Mouse (Mus musculus) stomach, postnatal 0 days (tissue): ENCODE results near the gene Acads. TPM values are rescaled to one million over a fixed set of nuclear protein-coding genes. Genes with fewer than 3 reads are reported as not detected.
A peak's percentile ranks its signal among the peaks of the same experiment; 100 is the strongest.

Experiments used
- ATAC-seq: fragments of 200-750 bp; cut with Nextera tagmentation; 2 replicates; pipeline ENCODE4 v1.8.0; 2017; ENCODE audit not compliant: low FRiP score, low TSS enrichment
- DNase-seq: peaks from one replicate; pipeline ENCODE4 v3.0.0-alpha.2; 2016; ENCODE audit warnings: low spot score
- H3K27ac ChIP-seq: fragments of 300-500 bp; sonication (generic); replicated peaks from 2 replicates; pipeline ENCODE4 v1.5.1; 2014; ENCODE audit warnings: mild to moderate bottlenecking, control low read depth
- H3K27me3 ChIP-seq: fragments of 300-500 bp; sonication (generic); 2 replicates; pipeline ENCODE4 v1.6.1; 2014; ENCODE audit warnings: low read length; ENCODE audit not compliant: control insufficient read depth, insufficient read depth
- H3K36me3 ChIP-seq: fragments of 300-500 bp; sonication (generic); 2 replicates; pipeline ENCODE4 v1.6.1; 2014; ENCODE audit warnings: low read length, mixed read lengths; ENCODE audit not compliant: control insufficient read depth, insufficient read depth
- H3K4me1 ChIP-seq: fragments of 300-500 bp; sonication (generic); replicated peaks from 2 replicates; pipeline ENCODE4 v1.6.1; 2014; ENCODE audit warnings: antibody characterized with exemption; ENCODE audit not compliant: control insufficient read depth, insufficient read depth
- H3K4me2 ChIP-seq: fragments of 300-500 bp; sonication (generic); replicated peaks from 2 replicates; pipeline ENCODE4 v1.6.1; 2014; ENCODE audit warnings: low read depth, mild to moderate bottlenecking, control low read depth, moderate library complexity
- H3K4me3 ChIP-seq: fragments of 300-500 bp; sonication (generic); 2 replicates; pipeline ENCODE4 v1.5.1; 2014; ENCODE audit warnings: low read depth, low read length, control low read depth
- H3K9ac ChIP-seq: fragments of 300-500 bp; sonication (generic); 2 replicates; pipeline ENCODE4 v1.6.1; 2014; ENCODE audit warnings: mild to moderate bottlenecking, low read length, control low read depth, mixed read lengths
- H3K9me3 ChIP-seq: fragments of 300-500 bp; sonication (generic); 2 replicates; pipeline ENCODE4 v1.6.1; 2016; ENCODE audit warnings: low read length; ENCODE audit not compliant: control insufficient read depth
- CTCF ChIP-seq: IDR thresholded peaks from 2 replicates; pipeline ENCODE4 v1.5.1; 2016; ENCODE audit warnings: antibody characterized with exemption, low read depth, mild to moderate bottlenecking, moderate library complexity
- EP300 ChIP-seq: optimal IDR thresholded peaks from 2 replicates; pipeline ENCODE3; 2016; ENCODE audit warnings: antibody characterized with exemption
- WGBS: fragments of 180-500 bp; shearing (Covaris S2); extraction: QIAGEN DNeasy Blood & Tissue Kit; methylation state at CpG from one replicate; pipeline ENCODE4 v1.1.7; 2014; 5-methylcytosine and 5-hydroxymethylcytosine counted together
- polyA plus RNA-seq: library from polyadenylated mRNA; unstranded; fragments of >200 nt; fragmentation: Nextera tagmentation; extraction: Ambion mirVana; gene quantifications from 2 replicates; pipeline ENCODE4 v1.2.1, GENCODE M21; 2015

Acads gene
- polyA plus RNA-seq, 1 experiment from 2014 or later, result 70.6 TPM

DNA sequence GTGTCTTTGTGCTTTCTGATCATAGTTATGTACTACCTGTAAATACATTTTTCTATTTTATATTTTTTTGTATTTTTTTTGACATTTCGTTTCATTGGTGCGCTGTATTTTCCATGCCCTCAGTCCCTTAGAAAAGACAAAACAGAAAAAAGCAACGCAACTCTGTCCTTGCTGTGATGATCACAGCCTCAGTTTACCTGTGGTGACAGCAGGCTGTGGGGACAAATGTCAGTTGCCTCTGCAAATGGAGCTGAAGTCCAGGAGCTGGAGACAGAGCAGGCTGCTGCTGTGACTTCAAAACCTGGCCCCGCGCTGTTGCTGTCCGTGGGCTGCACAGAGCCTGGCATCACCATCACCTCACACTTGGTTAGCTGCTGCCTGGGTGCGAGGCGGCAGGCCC is 21.0 kb downstream of the Acads start, which contains the start of gene Gm10401:
Gene Gm10401, minus strand, starts transcription at position 101 of the 400 bp plus-strand sequence.
- ATAC-seq (no peak), DNase-seq (no peak)
- whole genome bisulfite sequencing, result 97% methylated on average over 8 of the region's 8 CpGs
- Histone ChIP-seq H3K4me1 (no peaks in the 10 kb centered on the region), H3K4me2 (no peak within 1 kb of the TSS), H3K27ac (no peak within 1 kb of the TSS), H3K27me3 (no peaks in the 10 kb centered on the region), H3K36me3 (peaks cover 24% of the 10 kb centered on the region), H3K9ac (no peak within 1 kb of the TSS), H3K9me3 (no peaks in the 10 kb centered on the region), H3K4me3 (no peak within 1 kb of the TSS)
- TF ChIP-seq CTCF (no peak), EP300 (no peak)

DNA sequence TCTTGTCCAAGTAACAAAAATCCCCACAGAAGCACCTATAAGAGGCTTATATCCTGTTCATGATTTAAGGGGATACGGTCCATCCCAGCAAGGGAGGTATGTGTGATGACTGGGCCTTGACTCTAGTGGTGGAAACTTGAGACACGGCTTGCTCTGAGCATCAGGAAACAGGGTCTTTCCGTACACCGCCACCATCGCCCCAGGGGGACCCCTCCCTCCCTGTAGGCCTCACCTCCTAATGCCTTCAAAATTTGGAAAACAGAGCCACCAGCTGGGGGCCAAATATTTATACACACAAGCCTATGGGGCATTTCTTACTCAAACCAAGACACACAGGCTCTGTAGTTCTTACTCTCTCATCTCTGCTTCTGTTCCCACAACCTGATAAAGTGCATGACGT is 27.4 kb downstream of the Acads start:
- no peaks in the 10 kb centered on the region for H3K4me1 ChIP-seq
- no peak overlapping the region for H3K27ac ChIP-seq
- no peak overlapping the region for H3K9ac ChIP-seq
- no peaks in the 10 kb centered on the region for H3K27me3 ChIP-seq
- DNase-seq (no peak), ATAC-seq (no peak)
- H3K36me3 ChIP-seq, result peaks cover 30% of the 10 kb centered on the region
- WGBS, result 89% methylated on average over 6 of the region's 6 CpGs
- no peak overlapping the region for H3K4me2 ChIP-seq
- no peak for TF ChIP-seq EP300
- no peak for TF ChIP-seq CTCF
- H3K4me3 ChIP-seq, result no peak overlapping the region
- H3K9me3 ChIP-seq, result no peaks in the 10 kb centered on the region

DNA sequence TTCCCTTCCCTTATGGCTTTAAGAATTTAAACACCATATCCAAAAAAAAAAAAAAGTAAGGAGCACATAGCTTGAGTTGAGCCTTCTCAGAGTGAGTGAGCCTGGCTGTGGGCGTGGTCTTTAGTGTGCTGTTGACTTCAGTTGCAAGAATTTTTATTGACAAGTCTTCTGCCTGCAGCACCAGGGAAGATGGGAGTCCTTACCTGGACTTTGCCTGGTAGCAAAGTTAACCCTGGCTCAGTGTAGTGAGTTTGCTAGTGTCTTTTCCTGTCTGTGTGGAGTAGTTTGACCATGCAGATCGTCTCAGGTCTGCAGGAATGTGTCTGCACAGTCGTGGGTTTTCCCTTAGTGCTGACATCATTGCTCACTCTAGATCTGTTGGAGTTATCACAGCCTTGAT is 28.1 kb downstream of the Acads start:
- Histone ChIP-seq H3K9ac (no peak overlapping the region), H3K4me2 (no peak overlapping the region), H3K4me3 (no peak overlapping the region), H3K27me3 (no peaks in the 10 kb centered on the region), H3K4me1 (no peaks in the 10 kb centered on the region), H3K27ac (no peak overlapping the region), H3K9me3 (no peaks in the 10 kb centered on the region), H3K36me3 (peaks cover 30% of the 10 kb centered on the region)
- ATAC-seq (no peak), DNase-seq (no peak)
- no peak for TF ChIP-seq CTCF
- no peak for TF ChIP-seq EP300
- 65% methylated on average over 3 of the region's 3 CpGs for WGBS

DNA sequence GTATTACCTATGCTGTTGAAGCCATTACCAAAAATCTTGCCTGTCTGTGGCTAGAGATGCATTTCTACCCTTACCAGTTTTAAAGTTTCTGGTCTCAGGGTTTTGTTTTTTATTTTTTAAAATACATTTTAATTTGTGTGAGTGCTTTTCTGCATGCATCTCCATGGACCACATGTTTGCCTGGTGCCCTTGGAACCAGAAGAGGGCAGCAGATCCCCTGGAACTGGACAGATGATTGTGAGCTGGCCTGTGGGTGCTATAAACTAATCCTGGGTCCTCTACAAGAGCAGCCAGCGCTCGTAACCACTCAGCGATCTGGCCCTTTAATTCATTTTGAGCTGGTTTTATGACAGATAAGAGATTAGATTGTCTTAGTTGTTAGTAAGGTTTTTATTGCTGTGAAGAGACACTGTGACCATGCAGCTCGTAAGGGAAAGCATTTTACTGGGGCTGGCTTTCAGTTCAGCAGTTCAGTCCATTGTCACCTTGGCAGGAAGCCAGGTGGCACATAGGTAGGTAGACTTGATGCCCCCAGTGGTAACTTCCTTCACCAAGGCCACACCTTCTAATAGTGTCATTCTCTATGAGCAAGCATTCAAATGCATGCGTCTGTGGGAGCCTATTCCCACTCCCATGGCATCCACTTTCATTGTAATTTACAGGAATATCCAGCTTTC is 29.4 kb downstream of the Acads start:
- ATAC-seq (no peak), DNase-seq (no peak)
- Histone ChIP-seq H3K27me3 (no peaks in the 10 kb centered on the region), H3K4me1 (no peaks in the 10 kb centered on the region), H3K27ac (no peak overlapping the region), H3K4me2 (no peak overlapping the region), H3K9ac (no peak overlapping the region), H3K4me3 (no peak overlapping the region), H3K9me3 (no peaks in the 10 kb centered on the region), H3K36me3 (peaks cover 19% of the 10 kb centered on the region)
- WGBS, result 95% methylated on average over 5 of the region's 5 CpGs
- TF ChIP-seq EP300, result no peak
- peak; percentile 47 for TF ChIP-seq CTCF

DNA sequence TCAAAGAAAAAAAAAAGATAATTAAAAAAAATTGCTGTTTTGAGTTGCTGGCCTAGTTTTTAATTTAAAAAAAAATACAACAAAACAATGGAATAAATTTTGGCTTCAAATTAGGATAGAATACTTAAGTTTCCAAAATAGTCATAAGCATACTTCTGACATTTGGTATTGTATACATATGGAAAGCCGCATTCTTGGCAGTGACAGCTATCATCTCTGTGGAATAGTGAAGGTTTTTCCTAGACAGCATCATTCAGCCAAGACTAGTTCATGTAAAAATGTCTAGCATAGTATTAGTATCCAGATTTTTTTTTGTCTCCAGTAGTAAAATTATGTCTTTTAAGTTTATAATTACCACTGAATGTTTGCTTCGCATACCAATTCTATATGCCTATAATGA is 33.5 kb downstream of the Acads start:
- H3K27ac ChIP-seq, result no peak overlapping the region
- DNase-seq, result no peak
- H3K4me1 ChIP-seq, result no peaks in the 10 kb centered on the region

DNA sequence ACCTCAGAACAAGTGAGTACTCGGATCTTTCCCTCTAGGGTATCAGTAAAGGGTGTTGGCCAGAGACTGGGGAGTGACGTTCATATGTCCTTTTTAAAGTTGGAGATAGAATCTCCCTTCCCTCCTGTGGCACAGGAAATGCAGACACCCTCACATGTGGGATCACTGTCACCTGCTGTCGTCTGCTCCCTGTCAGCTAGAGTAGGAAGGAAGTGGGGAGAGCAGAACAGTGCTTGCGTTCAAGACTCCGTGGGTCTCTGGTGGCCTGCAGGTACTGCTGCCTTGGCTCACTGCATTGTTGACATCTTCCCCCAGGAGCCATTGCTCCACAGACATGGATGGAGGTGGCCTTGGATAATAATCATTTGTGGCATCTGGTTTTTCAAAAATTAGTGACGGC is 35.7 kb downstream of the Acads start:
- no peak overlapping the region for H3K27ac ChIP-seq
- no peak overlapping the region for H3K4me2 ChIP-seq
- H3K4me3 ChIP-seq, result no peak overlapping the region
- DNase-seq (no peak), ATAC-seq (no peak)
- WGBS, result 91% methylated on average over 6 of the region's 6 CpGs
- H3K4me1 ChIP-seq, result no peaks in the 10 kb centered on the region
- no peak overlapping the region for H3K9ac ChIP-seq
- H3K36me3 ChIP-seq, result peaks cover 12% of the 10 kb centered on the region
- H3K9me3 ChIP-seq, result no peaks in the 10 kb centered on the region
- H3K27me3 ChIP-seq, result no peaks in the 10 kb centered on the region
- TF ChIP-seq CTCF, result no peak
- no peak for TF ChIP-seq EP300

More for the DNA sequence above, 33.5 kb downstream of the Acads start:
- H3K36me3 ChIP-seq, result peaks cover 26% of the 10 kb centered on the region
- no peak for TF ChIP-seq CTCF
- no peak for TF ChIP-seq EP300
- no peak overlapping the region for H3K4me3 ChIP-seq
- 95% methylated on average over 2 of the region's 2 CpGs for WGBS
- H3K4me2 ChIP-seq, result no peak overlapping the region
- no peak for ATAC-seq
- H3K9me3 ChIP-seq, result no peaks in the 10 kb centered on the region
- H3K9ac ChIP-seq, result no peak overlapping the region
- H3K27me3 ChIP-seq, result no peaks in the 10 kb centered on the region
